Mouse (Mus musculus) lung, postnatal 10 days (tissue): ENCODE results near the gene Myo5c.

Experiments used
- DNase-seq: peaks from one replicate; pipeline ENCODE4 v3.0.0; 2021

Gene Myo5c

DNA sequence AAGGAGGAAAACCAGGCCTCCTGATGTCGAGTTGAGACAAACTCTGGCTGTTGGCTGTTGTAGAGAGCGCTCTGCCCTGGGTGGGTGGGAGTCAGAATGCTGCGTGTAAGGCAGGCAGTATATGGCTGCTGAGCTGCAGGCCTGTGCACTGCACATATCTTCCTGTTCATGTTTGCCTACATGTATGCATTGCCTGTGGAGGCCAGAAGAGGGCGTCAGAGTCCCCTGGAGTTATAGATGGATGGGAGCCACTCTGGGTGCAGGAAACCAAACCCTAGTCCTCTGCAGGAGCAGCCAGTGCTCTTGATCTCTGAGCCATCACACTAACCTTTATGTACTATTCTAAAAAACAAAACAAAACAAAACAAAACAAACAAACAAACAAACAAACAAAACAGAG is 102.6 kb downstream of the Myo5c start:
- no peak for DNase-seq

GRCm38 (mm10) chr9:75338016-75338415 is 106.2 kb downstream of the Myo5c start:
- DNase-seq = no peak

DNA sequence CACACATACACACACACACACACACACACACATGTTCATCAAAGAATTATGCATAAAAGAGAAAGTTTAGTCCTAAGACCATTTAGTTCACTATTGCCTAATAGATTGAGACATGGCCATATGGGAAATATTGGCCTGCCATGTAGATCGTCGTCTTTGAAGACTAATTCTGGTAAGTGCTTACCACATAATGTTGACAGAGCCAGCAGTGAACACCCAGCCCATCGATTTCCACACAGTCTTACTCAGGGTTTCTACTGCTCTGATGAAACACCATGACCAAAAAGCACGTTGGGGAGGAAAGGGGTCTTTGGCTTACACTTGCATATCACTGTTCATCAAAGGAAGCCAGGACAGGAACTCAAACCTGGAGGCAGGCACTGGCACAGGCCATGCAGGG is 110.6 kb downstream of the Myo5c start:
- DNase-seq = no peak

GRCm38 (mm10) chr9:75347458-75347857 is 115.6 kb downstream of the Myo5c start, which contains the start of gene Bcl2l10:
Bcl2l10 (plus strand) TSS chr9:75347758.
- DNase-seq = no peak

DNA sequence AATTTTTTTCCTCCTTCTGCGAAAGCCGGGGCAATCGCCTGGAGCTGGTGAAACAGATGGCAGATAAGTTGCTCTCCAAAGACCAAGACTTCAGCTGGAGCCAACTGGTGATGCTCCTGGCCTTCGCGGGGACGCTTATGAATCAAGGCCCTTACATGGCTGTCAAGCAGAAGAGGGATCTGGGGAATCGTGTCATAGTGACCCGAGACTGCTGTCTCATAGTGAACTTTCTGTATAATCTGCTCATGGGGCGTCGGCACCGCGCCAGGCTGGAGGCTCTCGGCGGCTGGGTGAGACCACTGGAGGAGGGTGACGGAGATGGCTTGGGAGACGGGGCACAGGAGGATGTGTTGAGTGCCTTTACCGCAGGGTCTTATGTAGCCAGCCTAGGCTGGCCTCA is 116.2 kb downstream of the Myo5c start:
- DNase-seq = no peak

DNA sequence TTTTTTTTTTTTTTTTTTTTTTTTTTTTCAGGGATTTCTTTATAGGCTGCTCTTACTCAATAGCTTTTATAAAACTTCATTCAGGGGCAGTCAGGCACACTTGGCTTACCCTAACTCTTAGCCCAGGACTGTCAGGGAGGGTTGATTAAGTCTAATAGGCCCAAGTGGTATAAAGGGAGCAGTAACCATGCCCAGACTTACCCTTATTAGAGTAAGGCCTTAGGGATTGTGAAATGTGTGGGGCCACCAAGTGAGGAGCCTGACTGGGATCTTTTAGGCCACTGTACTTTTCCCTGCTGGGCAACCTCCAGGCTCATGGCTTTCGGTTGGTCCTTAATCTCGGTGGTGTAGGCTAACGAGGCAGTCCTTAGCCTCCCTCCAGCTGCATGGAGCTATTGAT is 116.8 kb downstream of the Myo5c start:
- DNase-seq = no peak

GRCm38 (mm10) chr9:75353094-75353493 is 121.3 kb downstream of the Myo5c start:
- no peak for DNase-seq
